Mouse (Mus musculus): ENCODE measurements at regions not wholly inside any gene's neighbourhood (a gene's known extent, or its start where the extent isn't known, plus 50 kb on each side); places are given as distances from the start of the nearest gene placed in this dataset.
A peak's percentile ranks its signal among the peaks of the same experiment; 100 is the strongest.

DNA sequence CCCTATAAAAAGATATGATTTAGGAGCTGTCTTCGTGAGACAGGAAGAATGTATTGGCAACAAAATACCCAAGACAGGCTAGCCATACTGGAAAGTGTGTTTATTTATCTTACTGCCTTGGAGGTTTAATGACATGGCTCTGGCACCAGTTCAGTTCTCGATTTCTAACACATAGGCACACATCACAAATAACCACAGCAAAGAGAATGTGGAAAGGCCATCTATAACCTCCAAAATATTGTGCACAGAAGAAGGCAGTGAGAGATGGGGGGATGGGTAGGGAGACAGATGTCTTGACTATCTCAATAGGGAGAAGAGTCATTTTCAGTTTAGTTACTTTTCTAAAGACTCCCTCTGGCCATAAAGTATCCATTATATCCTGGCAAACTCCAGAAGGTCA, 90.5 kb downstream of the Minar1 start:
- no peak for DNase-seq (ENCODE audit: low spot score)

DNA sequence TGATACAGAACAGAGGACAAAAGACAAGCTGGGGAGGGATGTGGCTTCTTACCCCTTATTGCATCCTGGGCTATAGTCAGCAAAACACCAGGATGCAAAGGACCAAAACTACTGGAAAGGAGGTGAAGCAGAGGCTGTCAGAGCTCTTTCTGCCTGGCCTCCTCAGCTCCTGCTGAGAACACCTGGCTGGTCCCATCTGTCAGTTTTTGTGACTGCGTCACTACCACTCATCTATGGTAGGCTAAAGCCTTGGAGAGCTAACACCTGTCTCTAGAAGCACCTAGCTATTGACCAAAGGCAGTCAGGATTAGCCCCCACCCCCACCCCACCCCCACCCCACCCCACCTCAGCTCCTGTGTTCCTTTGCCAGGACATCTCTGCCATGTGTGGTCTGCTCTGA, 98.8 kb downstream of the Minar1 start:
- no peak for DNase-seq (ENCODE audit: low spot score)

DNA sequence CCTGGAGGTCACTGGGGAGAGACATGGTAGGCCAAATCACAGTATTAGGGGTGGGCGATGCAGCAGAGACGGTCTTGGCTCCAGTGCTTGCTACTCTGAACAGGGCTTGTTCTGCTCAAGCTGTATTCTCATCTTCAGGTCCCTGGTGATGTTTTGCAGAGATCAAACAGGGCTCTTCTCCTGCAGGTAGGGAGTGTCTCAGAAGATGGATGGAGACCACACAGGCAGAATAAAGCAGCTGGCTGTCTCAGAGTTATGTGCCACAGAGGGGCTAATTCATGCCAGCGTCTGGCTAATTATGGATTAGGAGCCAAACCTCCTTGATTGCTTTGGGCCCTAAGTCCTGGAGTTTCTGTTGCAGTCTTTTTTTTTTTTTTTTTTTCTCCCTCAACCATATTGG, 99.2 kb downstream of the Minar1 start:
- no peak for DNase-seq (ENCODE audit: low spot score)

DNA sequence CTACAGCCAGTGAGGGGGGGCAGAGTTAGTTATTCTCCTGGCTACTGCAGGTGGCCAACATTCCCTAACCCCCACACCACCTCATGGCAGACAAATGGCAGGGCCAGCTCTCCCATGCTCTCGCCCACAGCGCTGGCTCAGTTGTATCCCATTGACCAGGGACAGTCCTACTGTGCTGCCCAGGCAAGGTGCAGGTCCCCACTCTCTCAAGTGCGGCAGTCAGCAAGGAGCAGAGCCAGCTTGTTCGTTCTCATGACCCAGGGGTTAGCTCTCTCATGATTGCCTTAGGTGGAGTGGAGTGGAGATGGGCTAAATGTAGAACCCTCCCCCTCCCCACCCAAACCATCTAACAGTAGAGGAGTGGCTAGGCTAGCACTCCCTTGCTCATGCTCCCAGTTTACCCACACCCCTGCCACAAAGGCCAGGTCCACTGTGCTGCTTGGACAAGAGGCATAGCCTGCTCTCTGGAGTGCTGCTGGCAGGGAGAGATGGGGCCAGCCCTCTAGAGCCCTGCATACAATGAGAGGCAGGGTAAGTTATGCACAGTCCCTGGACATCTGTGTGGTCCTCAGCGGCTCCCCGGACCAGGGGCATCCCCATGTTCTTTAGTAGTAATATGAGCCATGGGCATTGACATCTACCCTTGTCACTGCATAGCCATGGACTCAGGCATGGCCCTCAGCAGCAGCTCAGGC, 114.4 kb downstream of the Minar1 start:
- DNase-seq (ENCODE audit: low spot score), result no peak

DNA sequence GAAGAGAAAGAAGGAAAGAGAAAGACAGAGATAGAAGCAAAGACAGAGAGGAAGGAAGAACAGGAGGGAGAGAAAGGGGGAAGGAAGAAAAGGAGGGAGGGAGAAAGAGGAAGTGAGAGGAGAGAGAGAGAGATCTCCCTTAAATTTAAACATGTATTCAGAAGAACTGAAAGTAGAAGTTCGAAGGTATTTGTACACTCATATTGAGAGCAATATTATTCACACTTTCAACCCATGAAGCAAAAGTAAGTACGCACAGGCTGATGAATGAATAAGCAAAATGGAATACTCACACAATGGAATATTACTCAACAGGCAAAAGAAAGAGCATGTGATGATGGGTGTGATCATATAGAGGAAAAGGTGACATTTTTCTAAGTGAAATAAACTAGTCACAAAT, 120.8 kb downstream of the Minar1 start:
- no peak for DNase-seq (ENCODE audit: low spot score)

DNA sequence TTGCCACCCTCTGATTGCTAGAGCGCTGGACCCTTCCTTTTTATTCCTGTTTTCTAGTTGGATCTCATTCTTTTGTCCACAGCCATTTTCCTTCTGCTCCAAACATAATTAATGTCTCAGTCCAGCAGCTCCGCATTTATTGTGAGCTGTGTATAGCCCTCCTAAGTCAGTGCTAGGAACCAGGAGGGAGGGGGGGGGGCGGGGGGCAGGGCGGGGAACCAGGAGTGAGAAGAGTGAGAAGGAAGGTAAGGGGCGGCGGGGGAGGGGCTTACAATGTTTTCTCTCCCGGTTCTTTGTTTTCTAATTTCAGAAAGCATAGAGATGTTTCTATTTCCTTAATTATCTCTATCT, 125.6 kb downstream of the Minar1 start:
- no peak for DNase-seq (ENCODE audit: low spot score)

DNA sequence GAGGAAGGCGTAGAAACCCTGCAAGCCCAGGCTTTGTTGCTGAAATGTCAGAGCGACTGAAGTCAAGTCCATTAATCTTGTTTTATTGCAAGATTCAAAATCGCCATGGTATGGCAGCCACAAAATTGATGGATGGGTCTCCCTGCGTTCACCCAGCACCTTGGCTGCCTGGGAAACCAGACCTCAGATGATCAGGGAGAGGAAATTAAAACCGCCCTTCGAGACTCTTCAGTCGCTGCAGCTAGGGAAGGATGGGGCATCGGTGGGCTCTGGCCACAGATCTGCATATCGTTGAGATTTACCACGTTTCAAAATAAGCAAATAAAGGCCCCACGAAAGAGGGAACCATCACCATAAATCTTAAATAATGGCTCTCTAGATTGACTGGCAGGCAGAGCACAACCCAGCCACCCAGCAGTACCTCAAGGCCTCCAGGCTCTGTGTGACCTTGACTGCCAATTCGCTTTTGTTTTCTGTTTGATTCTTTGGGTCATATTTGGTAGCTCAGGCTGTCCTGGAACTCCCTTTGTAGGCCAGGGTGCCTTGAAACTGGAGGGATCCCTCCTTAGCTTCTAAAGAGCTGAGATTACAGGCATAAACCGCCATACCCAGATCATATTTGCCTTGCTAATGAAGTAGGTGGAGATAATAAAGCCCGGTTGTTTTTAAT, 126.1 kb downstream of the Minar1 start:
- DNase-seq (ENCODE audit: low spot score), result no peak

DNA sequence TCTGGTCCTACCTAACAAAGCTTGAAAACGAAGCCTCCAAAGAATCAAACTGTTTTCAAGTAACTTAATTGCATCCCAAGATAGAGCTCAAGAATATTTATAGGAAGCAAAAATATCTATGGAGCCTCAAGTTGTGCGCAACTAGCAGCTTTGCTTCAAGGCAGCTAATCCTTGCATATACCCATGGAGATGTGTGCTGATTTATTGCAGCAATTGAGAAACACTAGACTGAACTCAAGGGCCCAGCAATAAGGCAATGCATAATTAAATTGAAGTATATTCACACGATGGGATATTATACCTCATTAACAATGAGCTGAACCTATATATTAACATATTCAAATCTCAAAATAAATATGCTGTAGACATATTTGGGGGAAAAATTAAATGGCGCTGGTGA, 135.3 kb downstream of the Minar1 start:
- DNase-seq (ENCODE audit: low spot score), result no peak

DNA sequence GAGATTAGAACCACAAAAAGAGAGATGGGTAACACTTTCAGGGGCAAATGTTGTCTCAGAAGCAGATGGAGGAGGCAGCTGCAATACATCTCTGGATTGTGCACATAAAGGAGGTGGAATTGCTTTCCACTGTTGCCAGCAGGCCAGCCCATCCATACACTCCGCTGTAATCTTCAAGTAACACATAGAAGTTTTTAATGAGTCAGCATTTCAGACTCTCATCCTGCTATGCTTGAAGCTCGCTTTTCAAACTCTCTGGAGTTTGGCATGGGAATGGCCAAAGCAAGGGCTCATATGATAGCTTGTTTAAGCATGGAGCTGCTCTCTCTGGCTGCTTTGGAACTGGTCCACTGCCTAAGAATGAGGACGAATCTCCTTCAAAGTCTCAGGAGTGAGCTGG, 143.5 kb downstream of the Minar1 start:
- no peak for DNase-seq (ENCODE audit: low spot score)

DNA sequence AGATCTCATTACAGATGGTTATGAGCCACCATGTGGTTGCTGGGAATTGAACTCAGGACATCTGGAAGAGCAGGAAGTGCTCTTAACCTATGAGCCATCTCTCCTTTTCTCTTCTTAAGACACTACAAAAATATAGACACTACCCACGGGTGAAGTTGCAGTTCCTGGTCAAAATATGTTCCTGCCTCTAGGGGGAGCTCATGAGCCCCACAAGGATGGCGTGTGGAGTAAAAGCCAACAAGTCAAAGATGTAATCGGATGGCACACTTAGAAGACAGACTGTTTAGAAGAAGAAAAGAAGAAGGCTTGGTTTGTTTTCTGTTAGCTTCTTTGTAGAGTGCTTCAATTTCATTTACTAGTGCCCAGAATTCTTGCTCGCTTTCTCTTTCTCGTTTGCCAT, 161.7 kb downstream of the Minar1 start:
- DNase-seq (ENCODE audit: low spot score), result peak; percentile 5

DNA sequence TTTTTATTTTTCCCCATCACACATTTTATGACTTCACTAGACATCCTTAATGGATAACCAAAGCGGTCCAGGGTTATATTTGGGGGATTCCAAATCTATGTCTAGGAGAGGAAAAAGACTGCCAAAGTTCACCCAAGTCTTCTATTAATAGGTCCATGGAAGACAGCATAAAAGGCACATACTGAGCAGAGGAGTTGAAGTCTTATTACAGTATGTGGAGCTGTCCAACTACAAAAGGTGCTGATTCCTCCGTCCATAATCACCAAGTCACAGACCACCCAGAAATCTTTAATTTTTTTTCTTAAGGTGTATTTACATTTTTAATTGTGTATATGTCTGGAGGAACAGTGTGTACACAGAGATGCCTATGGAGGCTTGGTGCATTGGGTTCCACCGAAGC, 166.3 kb downstream of the Minar1 start:
- no peak for DNase-seq (ENCODE audit: low spot score)

DNA sequence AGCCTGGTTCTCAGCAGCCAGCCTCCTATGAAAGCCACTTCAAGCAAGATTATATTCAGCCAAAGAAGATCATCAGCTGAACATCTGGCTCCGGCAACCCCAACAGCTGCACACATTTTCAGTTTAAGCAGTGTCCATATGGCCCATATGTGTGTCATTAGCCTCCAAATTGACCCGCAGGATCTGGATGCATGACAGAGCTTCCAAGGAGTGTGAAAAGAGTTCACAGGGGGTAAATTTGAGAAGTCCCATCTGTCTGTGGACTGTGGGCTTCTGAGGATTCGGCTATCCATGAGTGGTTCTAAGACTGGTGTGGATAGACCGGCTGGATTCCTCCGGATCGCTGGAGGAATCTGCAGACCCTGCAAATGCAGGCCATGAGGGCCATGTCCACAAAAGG, 173.3 kb downstream of the Minar1 start:
- no peak for DNase-seq (ENCODE audit: low spot score)

All from testis, postnatal 14 days (tissue).